Mouse (Mus musculus) right cerebral cortex, postnatal 25 days (tissue): ENCODE measurements at regions not wholly inside any gene's neighbourhood (a gene's known extent, or its start where the extent isn't known, plus 50 kb on each side); places are given as distances from the start of the nearest gene placed in this dataset.
"Not testable (repeated sequence)": the region's sequence is repeated elsewhere in the genome, so short reads cannot be mapped to it uniquely, and the experiment has no call there.

Experiments
- DNase-seq: peaks from one replicate; pipeline ENCODE4 v3.0.0; 2022

DNA sequence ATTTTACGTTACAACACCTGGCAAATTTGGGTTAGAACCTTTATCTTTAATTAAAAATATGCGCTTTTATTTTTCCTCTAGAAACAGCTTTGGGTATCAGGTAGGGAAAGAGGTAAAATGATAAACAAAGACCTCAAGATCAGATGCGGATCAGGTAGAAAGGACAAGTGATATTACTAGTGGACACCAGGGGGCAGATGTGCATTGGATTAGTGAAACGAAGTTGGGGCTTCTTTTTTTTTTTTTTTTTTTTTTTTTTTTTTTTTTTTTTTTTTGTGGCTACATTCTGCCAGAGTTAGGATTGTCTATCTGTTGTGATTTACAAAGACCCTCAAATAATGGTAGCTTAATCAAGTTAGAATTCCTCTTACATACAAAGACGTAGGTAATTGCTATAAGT, 153.8 kb downstream of the Cd109 start:
- no peak for DNase-seq

- no peak for DNase-seq
Observed at GRCm38 (mm10) chr9:78773936-78774335, 158.6 kb downstream of the Cd109 start.

GRCm38 (mm10) chr9:78775462-78775861, 160.1 kb downstream of the Cd109 start:
- peak; percentile 21 for DNase-seq

DNA sequence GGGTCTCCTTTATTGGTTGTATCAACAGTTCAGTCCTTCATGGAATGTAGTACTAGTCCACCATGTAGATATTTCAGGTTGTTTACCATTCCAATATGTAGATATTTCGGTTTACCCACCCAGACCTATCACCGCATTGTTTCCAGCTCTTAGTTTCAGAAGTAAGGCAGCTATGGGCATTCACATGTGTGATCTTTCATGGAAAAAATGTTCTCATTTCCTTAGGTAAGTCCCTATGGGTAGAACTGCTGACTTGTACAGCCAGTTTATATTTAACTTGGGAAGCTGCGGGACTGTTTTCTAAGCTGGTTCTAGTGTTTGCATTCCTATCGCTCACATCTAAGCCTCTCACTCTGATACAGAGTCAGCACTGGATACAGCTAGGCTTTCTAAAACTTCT, 165.2 kb downstream of the Cd109 start:
- no peak for DNase-seq

DNA sequence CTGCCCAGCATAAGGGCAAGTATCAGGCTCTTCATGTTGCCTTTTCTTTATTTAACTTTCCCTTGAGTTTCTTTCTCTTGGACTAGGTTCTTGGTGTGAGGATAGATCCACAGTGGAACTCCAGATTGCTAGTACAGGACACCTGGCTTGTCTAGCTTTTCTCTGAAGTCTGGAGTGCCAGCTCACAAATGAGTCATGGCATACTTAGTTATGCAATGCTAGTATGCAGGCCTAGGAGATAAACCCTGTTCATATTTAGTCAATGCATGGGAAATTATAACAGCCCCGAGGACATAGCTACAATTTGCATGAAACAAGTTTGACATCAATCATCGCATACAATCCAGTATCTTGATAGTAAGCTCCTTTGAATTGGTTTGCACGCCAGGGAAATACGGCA, 167.0 kb downstream of the Cd109 start:
- DNase-seq: no peak

DNA sequence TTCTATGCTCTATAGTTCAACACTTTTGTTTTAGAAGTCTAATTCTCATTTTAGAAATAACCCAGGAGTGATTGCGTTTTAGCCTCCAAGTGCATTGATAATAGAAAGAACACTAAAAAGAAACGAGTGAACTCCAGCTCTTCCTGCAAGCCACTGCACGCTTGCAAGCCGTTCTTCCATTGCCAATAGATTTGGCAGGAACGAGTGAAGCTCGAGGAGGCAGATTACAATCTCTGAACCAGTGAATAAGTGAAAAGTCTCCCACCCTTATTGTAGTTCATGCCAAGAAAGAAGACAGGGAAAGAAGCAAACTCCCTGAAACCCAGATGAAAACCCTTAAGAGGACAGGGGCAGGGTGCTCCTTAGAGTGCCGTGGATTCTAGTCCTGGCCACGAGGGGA, 167.5 kb downstream of the Cd109 start:
- DNase-seq: no peak

DNA sequence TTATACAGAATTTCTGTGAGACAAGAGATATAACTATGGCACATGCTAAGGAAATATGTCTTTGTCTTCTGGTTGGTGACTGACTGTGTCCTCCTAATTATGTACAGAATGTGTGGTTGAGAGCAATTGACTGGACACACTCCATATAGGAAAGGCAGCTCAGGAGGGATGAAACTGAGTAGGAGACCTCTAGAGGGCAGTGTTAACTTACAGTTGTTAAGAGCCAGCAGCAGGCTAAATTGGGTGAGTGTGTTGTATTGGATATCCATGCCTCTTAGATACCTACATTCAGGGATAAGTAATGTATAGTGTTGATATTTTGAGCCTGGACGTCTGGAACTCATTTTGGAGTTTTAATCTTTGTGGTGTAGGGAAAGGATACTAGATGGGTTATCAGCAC, 172.5 kb downstream of the Cd109 start:
- no peak for DNase-seq

DNA sequence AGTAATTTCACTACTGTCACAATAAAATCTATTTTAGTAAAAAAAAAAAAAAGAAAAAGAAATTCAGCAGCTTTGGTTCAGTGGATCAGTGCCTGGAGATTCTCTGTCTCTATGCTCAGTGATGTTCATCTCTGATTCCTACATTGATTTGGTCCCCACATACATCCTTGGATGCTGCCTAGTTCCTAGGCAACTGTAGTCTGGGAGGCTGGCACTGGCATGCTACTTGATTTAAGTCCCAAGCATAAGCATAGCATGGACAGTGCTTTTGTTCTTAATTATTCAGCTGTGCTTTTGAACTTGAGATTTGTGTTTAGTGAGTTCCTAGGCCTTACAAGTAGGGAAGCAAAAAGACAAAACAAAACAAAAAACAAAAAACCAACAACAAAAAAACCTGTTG, 174.4 kb downstream of the Cd109 start:
- DNase-seq: no peak

DNA sequence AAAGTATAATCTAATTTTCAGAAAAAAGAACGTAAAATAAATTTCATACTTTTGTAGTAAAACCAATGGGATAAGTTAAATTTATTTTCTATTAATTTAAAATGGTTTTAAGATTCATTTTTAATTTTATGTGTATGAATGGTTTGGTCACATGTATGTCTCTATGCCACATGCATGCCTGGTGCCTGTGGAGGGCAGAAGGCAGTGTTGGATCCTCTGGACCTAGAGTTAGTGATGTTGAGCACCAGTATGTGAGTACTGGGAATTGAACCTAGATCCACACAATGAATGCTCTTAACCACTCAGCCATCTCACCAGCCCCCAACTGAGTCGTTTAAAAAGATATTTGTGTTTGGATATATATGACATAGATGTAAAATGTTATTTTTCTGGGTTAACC, 174.8 kb downstream of the Cd109 start:
- no peak for DNase-seq

DNA sequence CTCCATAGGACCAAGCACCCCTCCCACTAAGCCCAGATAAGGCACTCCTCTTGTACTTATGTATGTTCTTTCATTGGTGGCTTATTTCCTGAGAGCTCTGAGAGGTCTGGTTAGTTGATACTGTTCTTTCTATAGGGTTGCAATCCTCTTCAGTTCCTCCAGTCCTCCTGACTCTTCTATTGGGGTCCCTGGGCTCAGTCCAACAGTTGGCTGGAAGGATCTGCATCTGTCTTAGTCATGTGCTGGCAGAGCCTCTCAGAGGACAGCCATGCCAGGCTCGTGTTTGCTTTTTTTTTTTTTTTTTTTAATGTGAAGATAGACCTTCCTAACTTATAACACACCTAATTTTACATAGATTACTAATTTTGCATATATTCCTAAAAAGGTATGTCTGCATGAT, 180.5 kb downstream of the Cd109 start:
- DNase-seq: no peak

GRCm38 (mm10) chr9:78817221-78817620, 201.9 kb downstream of the Cd109 start:
- no peak for DNase-seq

DNA sequence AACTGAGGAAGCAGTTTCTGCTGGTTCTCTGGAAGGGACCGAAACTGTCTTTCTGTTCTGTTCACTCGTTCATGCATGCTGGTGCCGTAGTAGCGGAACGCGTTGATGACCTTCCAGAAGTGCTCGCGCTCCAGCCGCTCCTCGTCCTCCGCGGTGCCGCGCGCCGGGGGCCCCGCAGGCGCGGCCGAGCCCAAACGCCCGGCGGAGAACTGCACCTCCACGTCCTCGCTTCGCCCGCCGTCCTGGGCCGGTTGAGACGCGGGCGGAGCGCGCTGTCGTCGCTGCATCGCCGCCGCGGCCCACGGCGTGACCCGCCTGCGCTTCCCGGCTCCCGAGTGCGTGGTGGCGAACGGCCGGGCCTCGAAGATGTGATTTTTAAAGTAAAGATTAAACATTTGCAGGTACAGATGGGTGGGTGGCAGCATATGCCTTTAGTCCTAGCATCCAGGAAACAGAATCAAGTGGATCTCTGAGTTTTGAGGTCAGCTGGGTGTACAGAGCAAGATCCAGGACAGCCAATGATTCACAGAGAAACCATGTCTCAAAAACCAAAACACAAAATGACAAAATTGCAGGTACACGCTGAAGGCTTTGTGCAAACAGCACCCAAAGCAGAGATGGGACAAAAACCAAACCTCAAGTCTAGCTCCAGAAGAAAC, 206.3 kb downstream of the Cd109 start:
- peak; percentile 5 for DNase-seq

- no peak for DNase-seq
Observed at GRCm38 (mm10) chr9:78844969-78845683, 229.8 kb downstream of the Cd109 start.

DNA sequence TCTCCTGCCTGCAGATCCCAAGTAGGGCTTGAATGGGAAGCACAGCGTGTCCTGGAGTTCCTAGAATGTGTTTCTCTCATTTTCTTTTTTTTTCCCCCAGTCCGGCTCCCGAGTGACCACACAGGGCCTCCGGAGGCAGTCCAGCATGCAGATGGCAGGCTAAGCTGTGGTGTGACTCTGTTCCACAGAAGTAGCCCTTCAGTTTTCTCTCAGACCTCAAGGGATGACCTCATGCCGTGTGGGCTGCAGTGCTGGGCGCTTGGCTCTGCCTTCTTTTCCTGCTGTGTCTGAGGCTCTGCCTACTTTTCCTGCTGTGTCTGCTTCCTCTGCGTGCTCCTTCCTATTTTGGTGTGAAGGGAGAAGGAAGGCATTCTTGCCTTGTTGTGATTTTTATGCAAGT, 230.8 kb downstream of the Cd109 start:
- DNase-seq: no peak

DNA sequence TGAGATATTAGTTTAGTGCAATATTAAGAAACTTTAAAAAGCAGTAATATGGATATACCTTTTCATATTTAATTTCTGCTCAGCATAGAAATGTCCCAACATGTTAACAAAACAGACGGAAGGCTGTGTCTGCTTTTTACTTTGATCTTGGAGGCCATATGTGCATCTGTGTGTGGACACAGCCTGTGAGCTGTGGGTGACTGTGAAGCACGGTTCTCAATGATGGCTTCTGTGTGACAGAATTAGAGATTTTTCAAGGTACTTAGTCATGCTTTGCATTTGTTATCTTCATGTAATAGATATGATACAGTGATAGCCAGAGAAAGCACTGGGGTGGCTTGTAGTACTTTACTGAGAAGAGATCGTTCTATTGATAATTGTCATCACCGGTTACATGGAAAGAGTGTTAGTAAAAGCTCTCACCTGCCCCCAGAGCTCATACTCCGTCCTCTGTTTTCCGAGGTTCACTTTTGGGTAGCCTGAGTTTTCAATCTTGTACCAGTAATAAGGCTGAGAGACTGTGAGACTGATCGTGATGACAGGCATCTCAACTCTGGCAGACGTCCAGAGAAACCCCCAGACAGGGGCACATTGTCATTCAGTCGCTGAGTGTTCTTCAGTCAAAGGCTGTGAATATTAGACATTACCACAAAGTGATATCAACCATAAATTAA, 232.7 kb downstream of the Cd109 start:
- no peak for DNase-seq

GRCm38 (mm10) chr9:78848564-78848893, 233.2 kb downstream of the Cd109 start:
- not testable (repeated sequence) for DNase-seq

- DNase-seq: no peak
Observed at GRCm38 (mm10) chr9:78856981-78857380, 241.6 kb downstream of the Cd109 start.

DNA sequence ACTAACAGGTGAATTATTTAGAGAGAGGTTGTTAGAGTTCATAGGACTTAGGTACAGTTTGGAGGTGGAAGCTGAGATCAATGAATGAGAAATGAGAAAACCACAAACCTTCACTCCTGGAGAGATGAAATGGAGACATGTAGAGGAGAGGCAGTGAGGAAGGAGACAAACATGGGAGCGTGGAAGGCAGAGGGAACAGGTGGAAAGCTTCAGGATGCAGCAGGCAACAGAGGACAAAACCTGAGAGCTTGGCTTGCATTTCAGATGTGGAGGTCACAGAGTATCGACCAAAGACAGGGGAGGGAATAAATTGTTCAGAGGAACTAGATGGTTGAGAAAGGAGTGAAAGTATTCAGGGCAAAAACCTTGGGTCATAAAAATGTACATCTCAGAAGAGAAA, 244.6 kb downstream of the Cd109 start:
- no peak for DNase-seq

DNA sequence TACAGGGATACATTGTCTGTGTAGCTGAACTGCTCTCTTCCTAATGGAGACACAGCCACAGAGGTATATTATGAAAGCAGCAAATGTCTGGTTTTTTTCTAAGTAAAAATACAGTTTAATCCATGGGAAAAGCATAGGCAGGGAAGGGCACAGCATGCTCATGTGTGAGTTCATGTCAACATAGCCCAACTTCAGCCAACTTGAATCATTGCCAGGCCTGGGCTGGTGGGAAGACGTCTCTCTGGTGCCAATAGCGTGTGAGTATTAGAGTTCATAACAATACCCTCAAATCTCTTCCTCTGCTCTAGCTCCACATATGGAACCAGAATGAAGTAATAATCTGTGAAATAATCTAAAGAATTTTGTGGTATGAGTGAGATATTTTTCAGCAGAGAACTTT, 257.2 kb downstream of the Cd109 start:
- no peak for DNase-seq

DNA sequence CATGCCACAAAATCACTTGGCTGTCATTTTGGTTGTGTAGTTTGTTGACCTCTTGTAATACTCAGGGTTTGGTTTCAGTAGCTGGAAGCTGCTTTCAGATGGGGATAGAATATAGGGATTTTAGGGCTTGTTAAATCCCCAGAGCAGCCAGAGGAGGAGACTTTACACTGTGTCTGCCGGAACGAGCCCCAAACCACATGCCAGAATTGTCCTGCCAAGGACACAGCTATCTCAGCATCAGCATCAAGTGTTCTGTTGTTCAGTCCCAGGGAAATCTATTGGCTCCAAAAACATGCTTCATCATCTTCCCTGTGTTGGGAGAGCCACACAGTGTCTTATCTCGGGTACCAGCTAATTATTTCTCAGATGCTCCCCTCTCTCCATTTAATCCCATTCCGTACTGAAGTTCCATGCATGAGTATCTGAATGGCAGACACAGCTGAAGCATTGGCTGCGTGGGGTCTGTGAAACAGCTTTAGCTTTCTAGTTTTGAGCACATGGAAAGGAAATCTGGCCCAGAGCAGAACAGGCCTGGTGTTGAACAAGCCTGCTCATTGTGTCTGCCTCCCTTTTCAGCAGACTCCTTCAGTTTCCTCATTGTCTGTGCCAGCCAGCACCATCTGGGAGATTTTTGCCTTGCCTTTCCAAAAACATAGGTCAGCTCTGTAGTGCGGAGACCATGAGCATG, 264.8 kb downstream of the Cd109 start:
- DNase-seq: peak; percentile 52

- no peak for DNase-seq
Observed at GRCm38 (mm10) chr9:78880643-78881306, 265.4 kb downstream of the Cd109 start.

- DNase-seq: no peak
Observed at GRCm38 (mm10) chr9:78881307-78881790, 266.0 kb downstream of the Cd109 start.

DNA sequence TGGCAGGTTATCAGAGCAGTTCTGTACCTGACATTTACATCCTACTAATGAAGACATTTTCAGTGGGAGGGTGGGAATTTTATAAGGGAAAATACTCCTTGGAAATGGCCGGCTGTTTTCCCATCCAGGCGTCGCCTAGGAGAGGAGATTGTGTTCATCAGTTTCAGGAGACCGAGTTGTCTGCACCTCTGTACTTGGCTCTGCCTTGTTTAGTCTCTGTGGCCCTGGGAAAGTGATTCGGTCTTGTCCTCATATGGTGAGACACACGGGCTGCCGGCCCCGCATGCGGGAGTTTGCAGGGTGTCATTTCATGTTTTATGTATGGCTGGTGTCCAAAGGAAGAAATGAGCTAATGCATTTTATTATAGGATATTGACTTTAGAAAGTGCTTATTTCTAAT, 287.9 kb downstream of the Cd109 start:
- DNase-seq: no peak
